Mouse (Mus musculus) 3T3-L1 (cell line): ENCODE results near the gene 1700084M14Rik.
"Not testable (repeated sequence)": the region's sequence is repeated elsewhere in the genome, so short reads cannot be mapped to it uniquely, and the experiment has no call there.

Experiments
- DNase-seq: peaks from one replicate; pipeline ENCODE4 v3.0.0-alpha.2; 2015; ENCODE audit warnings: low read depth, low spot score

The 1700084M14Rik gene

GRCm38 (mm10) chrX:91575811-91576210 lies at the start of gene 1700084M14Rik:
1700084M14Rik (minus strand) TSS chrX:91575911.
- DNase-seq: not testable (repeated sequence)
